9 mouse cellular contexts compared by ENCODE assay signal in genomic region chr12:41487005-41487404, GRCm38 (mm10). TPM values are rescaled to one million over a fixed set of nuclear protein-coding genes. Genes with fewer than 3 reads are reported as not detected.
DNase-seq lines count a peak whose midpoint lies in the region; ATAC-seq lines count a peak whose summit lies in the region.
"Had no signal": no experiment of that assay in that cellular context is flagged by ENCODE, and none has a peak within 500 bp of the region (broad histone marks: within the 10 kb centered on the region; RNA-seq: fewer than 3 reads in every experiment).

No protein-coding gene starts in this region.

- H3K27ac ChIP-seq in heart, embryonic 11.5 days (ENCODE audit: low read depth, low read length) = no peak overlapping the region
- no peak overlapping the region for H3K27ac ChIP-seq in midbrain, embryonic 13.5 days
- H3K27ac ChIP-seq in midbrain, embryonic 10.5 days (replicated peaks) = no peak overlapping the region
- H3K27ac ChIP-seq: limb, embryonic 15.5 days had no signal

- no peak overlapping the region for H3K9ac ChIP-seq in heart, embryonic 11.5 days (ENCODE audit: low read depth, low read length)
- H3K9ac ChIP-seq in midbrain, embryonic 13.5 days (replicated peaks) = no peak overlapping the region
- H3K9ac ChIP-seq: limb, embryonic 15.5 days had no signal

- H3K4me3 ChIP-seq in heart, embryonic 11.5 days (ENCODE audit: low read depth, low read length) = no peak overlapping the region
- H3K4me3 ChIP-seq in midbrain, embryonic 13.5 days (replicated peaks) = no peak overlapping the region
- no peak overlapping the region for H3K4me3 ChIP-seq in midbrain, embryonic 10.5 days
- H3K4me3 ChIP-seq: limb, embryonic 15.5 days had no signal

- H3K27me3 ChIP-seq in heart, embryonic 11.5 days (ENCODE audit: control insufficient read depth, insufficient read depth, low read length) = no peaks in the 10 kb centered on the region
- H3K27me3 ChIP-seq in midbrain, embryonic 13.5 days = no peaks in the 10 kb centered on the region
- H3K27me3 ChIP-seq in midbrain, embryonic 10.5 days (ENCODE audit: low read depth, poor library complexity, severe bottlenecking) = no peaks in the 10 kb centered on the region
- H3K27me3 ChIP-seq: limb, embryonic 15.5 days had no signal

- no peaks in the 10 kb centered on the region for H3K36me3 ChIP-seq in heart, embryonic 11.5 days (ENCODE audit: control insufficient read depth, insufficient read depth, low read length)
- no peaks in the 10 kb centered on the region for H3K36me3 ChIP-seq in midbrain, embryonic 13.5 days
- no peaks in the 10 kb centered on the region for H3K36me3 ChIP-seq in midbrain, embryonic 10.5 days
- H3K36me3 ChIP-seq: limb, embryonic 15.5 days had no signal

- H3K4me1 ChIP-seq in heart, embryonic 11.5 days (ENCODE audit: control insufficient read depth, insufficient read depth, low read length) = 0 out of 2 replicates have a peak, but pooled peaks cover 4% of the 10 kb centered on the region
- peaks cover 23% of the 10 kb centered on the region for H3K4me1 ChIP-seq in midbrain, embryonic 13.5 days (replicated peaks)
- peaks cover 38% of the 10 kb centered on the region for H3K4me1 ChIP-seq in midbrain, embryonic 10.5 days

- no peak overlapping the region for H3K4me2 ChIP-seq in heart, embryonic 11.5 days
- H3K4me2 ChIP-seq in midbrain, embryonic 13.5 days (replicated peaks) = no peak overlapping the region
- H3K4me2 ChIP-seq: limb, embryonic 15.5 days had no signal

- WGBS in heart, embryonic 11.5 days (ENCODE audit: insufficient replicate concordance) = 24% methylated on average over 5 of the region's 5 CpGs
- WGBS in midbrain, embryonic 13.5 days = 33% methylated on average over 5 of the region's 5 CpGs
- 34% methylated on average over 5 of the region's 5 CpGs for WGBS in midbrain, embryonic 10.5 days

- no peak for ATAC-seq in heart, embryonic 11.5 days (replicated peaks; ENCODE audit: insufficient number of reproducible peaks, low FRiP score, low TSS enrichment)
- ATAC-seq in midbrain, embryonic 13.5 days = peak; percentile 53

- no peaks in the 10 kb centered on the region for H3K9me3 ChIP-seq in heart, embryonic 11.5 days (replicated peaks; ENCODE audit: control insufficient read depth, low read length)
- no peaks in the 10 kb centered on the region for H3K9me3 ChIP-seq in midbrain, embryonic 13.5 days
- no peaks in the 10 kb centered on the region for H3K9me3 ChIP-seq in midbrain, embryonic 10.5 days (replicated peaks)
- H3K9me3 ChIP-seq: limb, embryonic 15.5 days had no signal

- peak; percentile 49 for DNase-seq in heart, adult 8-10 months (ENCODE audit: low spot score)
- no peak for DNase-seq in midbrain, embryonic 10.5 days (ENCODE audit: low spot score)
- DNase-seq in brain, adult 2 months (ENCODE audit: low read depth, low spot score) = peak; percentile 88
- DNase-seq in induced T-regulatory cell, adult 2 months (ENCODE audit: low read depth) = peak; percentile 83
- DNase-seq in retina, postnatal 7 days (ENCODE audit: low read depth, low spot score) = peak; percentile 68
- DNase-seq in adrenal gland, adult 18-20 months (ENCODE audit: low spot score in 2 of 2) = no peak

RNA-seq across cellular contexts. Expression of gene Lrrn3, which starts 0.8 kb away (rescaled TPM):
- under 1 TPM; 0.11 to 0.52 (median 0.30) TPM for total RNA-seq in heart, adult 8-10 months (2022)
- 5.1 and 6.4 TPM in 2 replicates for polyA plus RNA-seq in heart, embryonic 11.5 days (2014; fragmentation: Nextera tagmentation; extraction: Ambion mirVana)
- 78.4 and 82.4 TPM in 2 replicates for polyA plus RNA-seq in midbrain, embryonic 13.5 days (2015; fragmentation: Nextera tagmentation; extraction: Ambion mirVana)
- 8.9 and 16.7 TPM in 2 replicates for polyA plus RNA-seq in midbrain, embryonic 10.5 days (2016; fragmentation: Nextera tagmentation; extraction: Ambion mirVana)
- total RNA-seq in adrenal gland, adult 18-20 months (2021) = 10 to 100 TPM; 28.8 to 46.9 TPM

Comparison
In these comparisons a context has a peak if more than half of its experiments do, and no peak if none do; other contexts are left out.
1. DNase-seq: peak in heart, adult 8-10 months (single experiment), brain, adult 2 months (single experiment), induced T-regulatory cell, adult 2 months (single experiment) and retina, postnatal 7 days (single experiment); none in midbrain, embryonic 10.5 days (single experiment) and adrenal gland, adult 18-20 months (0 of 2).